Mouse (Mus musculus) c-Kit-positive CD71-positive TER-119-negative erythroid progenitor cells, embryonic 14.5 days (primary cell): Measurements from ENCODE around the gene Heatr4.
"Not testable (repeated sequence)": the region's sequence is repeated elsewhere in the genome, so short reads cannot be mapped to it uniquely, and the experiment has no call there.

Source experiments
- DNase-seq: peaks from one replicate; pipeline ENCODE4 v3.0.0-alpha.2; 2013; ENCODE audit warnings: low read depth

The Heatr4 gene

DNA sequence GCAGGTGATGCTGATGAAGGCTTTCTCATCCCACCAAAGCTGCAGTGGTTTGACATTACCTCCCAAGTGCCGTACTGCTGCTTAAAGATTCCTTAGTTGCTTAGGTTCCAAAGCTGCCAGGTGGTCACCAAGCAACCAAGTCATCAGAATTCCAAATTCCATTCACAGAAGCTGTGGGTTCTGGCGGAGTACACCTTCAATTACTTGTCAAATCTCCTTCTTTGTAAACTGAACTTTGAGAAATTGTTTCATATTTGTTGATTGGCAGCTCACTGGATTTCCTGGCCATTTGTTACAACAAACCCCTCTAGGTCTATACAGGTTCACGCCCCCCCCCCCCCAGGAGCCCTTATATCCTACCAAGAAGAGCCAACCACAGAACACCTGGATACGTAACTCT lies at the start of gene Heatr4:
TSS of gene Heatr4 (minus strand) at position 101 of the 400 bp plus-strand sequence.
- DNase-seq, result no peak

DNA sequence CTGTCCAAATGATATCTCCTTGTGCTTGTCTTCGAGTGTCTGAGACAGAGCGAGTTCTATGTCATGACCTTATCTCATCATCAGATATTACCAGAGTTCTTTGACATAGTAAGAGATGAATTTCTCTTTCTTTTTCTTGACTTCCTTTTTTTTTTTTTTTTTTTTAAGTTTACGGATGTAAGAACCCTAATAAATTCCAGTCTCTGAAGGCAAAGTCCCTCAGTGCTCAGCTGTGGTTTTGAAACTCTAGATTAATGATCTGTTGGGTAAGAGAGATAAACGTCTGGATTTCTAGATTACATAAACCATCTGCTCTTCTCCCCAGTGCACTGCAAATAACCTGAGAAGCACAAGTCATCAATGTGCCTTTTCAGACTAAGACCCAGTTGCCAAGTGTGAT lies 49.5 kb upstream of the Heatr4 start:
- no peak for DNase-seq

DNA sequence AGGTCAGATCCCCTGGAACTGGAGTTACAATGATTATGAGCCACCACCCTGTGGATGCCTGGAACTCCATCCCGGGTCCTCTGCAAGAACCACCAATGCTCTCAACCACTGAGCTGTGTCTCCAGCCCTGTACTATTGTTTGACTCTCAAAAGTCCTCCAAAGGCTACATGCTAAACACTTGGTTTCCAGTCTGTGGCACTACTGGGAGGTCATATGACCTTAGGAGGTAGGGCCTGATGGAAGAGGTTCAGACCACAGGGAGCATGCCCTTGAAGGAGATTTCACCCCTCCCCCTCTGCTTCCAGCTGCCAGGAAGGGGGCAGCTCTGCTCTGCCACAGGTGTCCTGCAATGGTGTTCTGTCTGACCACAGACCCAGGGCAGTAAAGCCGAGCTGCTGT lies 48.6 kb upstream of the Heatr4 start:
- DNase-seq, result not testable (repeated sequence)

DNA sequence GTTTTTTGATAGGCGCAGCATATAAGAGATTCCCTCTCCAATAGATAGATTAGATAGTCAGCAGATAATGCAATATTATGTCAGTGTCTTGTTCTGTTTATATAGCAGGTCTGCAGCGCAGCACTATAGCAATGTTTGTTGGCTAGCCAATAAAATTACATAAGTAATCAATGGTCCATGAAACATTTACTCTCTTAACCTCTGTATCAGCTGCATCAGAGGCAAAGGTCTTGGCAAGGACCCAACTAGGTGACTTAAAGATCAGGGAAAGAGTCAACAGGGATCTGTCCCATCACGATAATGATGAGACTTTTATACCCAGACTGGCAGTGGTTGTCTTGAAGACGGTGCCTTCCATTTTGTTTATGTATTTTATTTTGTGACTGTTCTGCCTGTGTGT lies 48.2 kb upstream of the Heatr4 start:
- DNase-seq, result no peak

DNA sequence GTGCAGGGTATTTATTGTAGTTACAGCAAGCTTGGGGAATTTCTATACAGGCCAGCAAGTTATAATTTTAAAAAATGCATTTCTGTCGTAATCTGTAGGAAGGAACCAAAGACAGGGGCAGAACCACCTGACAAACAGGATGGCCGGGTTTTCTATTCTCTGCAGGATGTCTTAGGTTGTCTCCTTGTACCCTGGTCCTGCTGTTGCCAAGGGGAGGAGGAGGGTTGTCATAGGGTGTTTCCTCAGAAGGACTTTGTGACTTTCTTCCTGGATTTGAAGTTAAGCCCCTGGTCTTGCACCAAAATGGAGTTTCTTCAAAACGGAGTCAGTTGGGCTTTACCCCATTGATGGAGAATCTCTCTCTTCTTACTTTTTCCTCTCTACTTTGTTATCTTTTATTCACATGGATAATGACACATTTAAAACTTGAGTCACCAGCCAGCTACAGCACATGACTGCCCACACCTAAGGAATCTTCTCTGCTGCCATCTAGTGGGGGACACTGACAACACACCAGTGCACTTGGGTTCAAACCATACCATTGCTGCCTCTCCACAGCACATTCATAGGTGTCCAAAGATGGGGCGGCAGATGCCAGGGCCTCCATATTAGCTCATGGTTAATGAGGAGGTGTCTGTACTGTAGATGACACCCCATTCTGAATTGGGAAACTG lies 46.1 kb upstream of the Heatr4 start:
- peak; percentile 66 for DNase-seq

DNA sequence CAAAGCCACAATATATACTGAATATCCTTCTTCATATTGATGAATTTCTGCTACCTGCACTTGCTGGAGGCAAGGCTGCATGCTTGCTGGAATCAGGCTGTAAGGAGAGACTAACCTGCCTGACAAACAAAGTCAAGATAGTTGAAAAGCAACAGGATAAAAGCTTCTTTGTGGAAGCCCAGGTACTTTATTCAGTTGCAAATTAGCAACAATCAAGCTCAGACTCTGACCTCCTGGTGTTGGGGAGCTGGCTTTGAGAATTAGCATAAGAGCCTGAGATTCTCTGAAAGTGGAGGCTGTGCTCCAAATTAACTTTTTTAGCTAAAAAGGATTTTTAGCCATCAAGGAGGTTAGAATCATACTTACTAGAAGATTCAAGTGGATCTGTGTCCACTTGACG lies 44.4 kb upstream of the Heatr4 start:
- not testable (repeated sequence) for DNase-seq

DNA sequence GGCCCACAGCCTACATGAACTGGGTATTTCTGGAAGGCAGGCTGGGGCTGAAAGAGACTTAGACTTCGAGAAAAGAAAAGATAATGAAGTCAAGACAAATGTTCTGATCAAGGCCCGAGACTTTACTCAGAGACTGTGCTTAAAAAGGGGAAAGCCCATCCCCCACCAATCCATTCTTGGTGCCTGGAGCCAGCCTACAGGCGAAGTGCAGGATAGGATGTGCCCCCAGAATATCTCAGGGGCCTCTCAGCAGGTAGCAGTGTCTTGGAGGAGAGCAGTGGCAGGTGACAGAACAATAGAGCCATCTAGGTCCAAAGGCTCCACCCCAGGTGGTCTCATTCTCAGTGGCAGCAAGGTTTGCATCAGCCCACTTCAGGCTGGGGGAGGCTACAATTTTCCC lies 43.7 kb upstream of the Heatr4 start:
- DNase-seq, result not testable (repeated sequence)

DNA sequence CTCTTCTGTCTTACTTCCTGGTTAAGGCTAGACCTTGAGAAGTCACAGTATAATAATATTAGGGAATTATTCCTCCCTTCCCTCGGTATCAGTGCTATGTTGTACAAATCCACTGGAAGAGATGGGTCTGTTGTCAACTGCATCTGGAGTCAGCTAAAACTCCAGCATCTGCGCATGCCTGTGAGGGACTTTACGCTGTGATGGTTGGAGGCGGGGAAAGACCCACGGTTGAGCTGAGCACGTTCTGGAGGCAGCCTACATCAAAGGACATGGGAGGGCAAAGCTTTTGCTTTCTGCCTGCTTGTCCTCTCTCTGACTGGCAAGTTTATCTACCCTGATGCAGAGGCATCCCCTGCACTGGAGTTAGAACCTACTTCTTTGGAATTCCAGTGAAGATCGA lies 41.2 kb upstream of the Heatr4 start:
- DNase-seq, result no peak

DNA sequence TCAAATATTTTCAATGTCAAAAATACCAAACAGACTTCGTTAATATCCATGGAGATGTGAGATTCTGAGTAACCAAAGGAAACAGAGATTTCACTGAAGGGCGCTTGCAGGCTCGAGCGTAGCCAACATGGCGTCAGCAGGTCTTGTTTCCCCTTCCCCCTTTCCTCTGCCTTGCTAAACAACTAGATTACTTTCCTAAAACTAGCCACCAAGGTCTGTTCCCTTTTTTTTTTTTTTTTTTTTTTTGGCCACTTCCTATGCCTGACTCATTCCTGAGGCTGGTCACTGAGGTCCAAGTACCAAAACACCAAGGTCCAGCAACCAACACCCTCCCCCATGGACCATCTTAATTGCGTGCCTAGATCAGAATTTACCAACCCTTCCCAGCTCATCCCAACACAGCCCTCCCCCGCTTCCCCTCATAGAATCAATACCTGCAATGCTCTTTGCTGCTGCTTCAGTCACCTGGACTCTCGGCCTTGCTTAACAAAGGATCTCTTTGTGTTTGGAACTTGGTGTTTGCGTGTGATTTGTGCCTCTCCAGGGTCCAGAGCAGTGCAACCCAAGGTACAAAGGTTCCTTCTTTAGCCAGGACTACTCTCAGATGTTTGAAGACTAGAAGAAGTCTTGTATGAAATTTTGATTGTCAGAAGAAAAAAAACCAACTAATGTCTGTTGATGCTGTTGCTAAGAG lies 38.5 kb upstream of the Heatr4 start:
- no peak for DNase-seq

DNA sequence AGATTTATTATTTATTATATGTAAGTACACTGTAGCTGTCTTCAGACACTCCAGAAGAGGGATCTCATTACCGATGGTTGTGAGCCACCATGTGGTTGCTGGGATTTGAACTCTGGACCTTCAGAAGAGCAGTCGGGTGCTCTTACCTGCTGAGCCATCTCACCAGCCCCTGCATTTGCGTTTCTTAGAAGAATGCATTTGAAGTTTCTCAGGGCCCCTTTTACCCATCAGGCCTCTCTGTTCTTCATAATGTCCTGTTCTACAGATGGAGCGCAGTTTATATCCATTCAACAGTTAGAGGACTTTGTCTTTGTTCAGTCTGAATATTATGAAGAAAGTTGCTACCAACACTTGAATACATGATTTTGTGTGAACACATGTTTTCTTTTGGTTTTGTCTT lies 37.6 kb upstream of the Heatr4 start:
- DNase-seq, result not testable (repeated sequence)

DNA sequence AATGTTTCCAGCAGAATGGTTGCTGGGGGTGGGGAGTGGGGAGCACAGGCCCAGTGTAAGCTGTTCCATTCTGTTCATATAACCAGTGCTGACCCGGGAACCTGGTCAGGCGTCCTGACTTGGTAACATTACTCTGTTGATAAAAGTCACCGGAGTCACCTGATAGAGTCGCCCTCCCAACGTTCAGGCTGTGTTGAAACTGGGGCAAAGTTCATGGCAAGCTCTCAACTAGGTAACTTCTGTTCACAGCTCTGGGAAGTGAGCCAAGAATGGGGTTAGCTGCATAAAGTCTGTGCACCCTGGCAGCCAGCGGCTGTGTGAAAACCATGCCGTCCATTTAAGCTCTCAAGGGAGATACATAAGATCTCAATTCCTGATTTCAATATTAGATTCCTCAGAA lies 35.9 kb upstream of the Heatr4 start:
- not testable (repeated sequence) for DNase-seq

DNA sequence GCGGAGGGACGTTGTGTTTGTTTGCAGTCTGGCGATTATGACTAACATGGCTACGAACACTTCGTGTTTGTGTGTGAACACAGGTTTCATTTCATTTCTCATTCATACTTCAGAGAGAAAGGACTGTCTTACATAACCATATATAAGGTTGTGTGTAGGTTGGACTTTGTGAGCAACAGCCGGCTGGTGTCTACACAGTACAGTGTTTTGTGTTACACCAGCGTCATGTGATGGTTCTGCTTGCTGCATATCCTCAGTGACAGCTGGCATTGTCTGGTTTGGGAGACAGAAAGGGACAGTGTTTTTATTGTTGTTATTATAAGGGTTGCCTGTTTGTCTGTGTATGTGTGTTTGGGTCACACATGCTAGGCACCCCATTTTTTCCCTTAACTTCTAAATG lies 29.0 kb upstream of the Heatr4 start:
- DNase-seq, result no peak

DNA sequence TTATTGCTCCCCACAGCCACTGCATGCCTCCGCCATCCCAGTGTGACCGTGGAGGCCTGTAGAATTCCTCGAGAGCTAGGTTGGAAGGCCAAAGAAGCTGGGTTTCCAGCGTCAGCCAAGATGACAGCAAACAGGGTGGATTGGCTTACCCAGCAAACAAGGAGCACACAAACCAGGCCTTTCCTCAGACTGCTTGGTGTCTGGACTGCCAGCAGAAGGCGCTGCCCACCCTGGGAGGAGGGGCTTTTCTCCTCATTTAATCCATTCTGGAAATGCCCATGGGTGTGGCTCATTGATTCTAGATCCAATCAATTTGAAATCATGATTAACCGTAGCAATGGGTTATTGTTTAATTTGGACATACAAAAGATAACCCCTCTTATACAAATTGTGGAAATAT lies 28.5 kb upstream of the Heatr4 start:
- DNase-seq, result no peak

DNA sequence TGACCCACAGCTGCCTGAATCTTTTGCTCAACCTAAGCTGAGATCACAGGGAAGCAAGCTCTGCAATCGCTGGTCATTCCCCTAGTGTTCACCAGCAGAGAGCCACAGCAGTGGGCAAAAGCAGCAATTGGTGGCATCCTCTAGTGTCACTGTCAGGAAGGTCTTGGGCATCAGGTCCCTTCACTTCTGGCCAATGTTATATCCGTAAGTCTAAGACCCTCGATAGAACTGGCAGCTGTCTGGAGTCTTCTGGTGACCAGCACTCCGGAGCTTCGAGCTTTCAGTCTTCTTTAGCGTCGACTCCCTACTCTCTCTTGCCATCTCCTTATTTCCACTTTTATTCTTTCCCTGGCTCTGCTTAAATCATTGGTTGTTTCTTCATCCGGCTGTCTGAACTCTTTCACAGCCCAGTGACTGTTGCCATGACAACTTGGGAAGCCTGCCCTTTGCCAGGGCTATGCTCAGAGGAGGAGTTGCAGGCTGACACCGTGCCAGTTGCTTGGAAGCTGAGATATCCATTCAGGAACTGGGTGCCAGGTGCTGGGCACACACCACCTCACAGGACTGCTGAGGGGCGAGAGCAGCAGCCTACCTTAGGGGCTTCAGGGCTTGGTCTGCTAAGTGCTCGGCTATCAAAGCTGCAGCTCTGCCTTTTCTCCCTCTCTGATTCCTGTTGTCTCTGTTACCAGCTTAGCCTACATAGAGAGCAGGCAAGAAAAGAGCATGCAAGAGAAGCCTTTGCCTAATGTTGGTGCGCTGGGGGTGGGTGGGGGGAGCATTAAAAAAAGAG lies 26.8 kb upstream of the Heatr4 start:
- no peak for DNase-seq

DNA sequence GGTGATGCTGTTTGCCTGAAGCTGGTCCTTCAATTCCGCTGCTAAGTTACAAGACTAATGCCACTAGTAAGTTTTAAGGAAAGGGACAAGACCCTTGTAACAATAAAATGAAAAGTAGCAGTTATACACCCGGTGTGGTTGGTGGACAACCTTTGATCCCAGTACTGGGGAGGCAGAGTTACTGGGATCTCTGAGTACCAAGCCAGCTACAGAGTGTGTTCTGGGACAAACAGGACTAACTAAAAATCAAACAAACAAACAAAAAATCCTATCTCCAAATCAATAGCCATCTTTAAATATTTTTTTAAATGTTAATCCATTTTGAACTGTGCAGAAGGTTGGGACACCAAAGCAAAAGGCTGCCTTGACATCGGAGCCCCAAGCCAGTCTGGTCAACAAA lies 25.5 kb upstream of the Heatr4 start:
- DNase-seq, result no peak

DNA sequence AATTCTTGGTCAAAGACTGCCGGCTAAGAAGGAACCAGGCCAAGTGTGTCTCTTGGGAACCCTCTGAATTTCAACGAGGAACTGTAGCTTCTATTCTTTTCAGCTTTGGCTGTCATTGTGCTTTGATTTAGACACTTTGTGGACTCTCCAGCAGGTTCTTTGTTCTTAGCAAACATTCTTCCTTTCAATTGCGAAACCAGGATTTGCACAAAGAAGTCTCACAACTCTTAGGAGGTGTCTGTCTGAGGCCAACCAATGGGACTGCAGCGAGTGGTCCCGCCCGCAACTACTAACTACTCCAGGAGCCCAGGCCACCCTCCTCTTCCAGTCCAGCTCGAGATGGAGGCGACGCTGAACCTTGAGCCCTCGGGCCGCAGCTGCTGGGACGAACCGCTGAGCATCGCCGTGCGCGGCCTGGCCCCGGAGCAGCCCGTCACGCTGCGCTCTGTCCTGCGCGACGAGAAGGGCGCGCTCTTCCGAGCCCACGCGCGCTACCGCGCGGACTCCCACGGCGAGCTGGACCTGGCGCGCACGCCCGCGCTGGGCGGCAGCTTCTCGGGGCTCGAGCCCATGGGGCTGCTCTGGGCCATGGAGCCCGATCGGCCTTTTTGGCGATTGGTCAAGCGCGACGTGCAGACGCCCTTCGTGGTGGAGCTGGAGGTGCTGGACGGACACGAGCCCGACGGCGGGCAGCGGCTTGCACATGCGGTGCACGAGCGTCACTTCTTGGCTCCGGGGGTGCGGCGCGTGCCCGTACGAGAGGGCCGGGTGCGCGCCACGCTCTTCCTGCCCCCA lies 24.7 kb upstream of the Heatr4 start, which contains the start of gene Acot1:
TSS of gene Acot1 (plus strand) at position 320 of the 795 bp plus-strand sequence.
- not testable (repeated sequence) for DNase-seq

DNA sequence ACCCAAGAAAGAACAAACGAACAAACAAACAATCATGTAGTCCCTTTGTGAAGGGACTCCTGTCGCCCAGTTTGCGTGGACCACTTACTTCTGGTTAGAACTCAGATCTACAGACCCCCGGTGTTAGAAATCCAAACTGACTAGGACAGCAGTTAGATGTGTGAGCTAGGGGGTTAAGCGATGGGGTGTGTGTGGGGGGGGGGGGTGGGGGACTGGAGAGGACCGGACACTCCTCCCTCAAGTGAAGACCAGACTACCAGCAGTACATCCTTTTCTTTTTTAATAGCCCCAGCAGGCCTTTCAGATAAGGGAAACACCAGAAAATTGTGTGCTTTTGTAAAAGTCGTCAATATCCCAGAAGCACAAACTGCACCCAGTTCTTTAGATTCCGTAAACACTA lies 24.1 kb upstream of the Heatr4 start:
- DNase-seq, result no peak

DNA sequence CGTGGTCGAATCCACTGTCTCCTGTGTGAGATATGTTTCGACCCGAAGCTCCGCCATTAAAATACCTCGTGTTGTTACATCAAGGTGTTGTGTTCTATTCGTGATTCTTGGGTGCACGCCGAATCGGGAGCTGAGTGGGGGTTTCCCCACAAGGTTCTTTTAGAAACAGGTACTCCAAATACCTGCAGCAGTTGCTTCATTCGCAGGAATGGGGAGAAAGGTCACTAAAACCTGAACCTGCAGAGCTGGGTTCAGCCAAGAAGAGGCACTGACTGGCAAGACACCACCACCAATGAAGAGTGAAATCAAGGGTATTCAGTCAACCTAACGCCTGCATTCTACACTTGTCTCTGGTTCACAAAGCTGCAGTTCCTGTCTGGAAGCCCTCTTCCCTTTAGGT lies 23.6 kb upstream of the Heatr4 start:
- DNase-seq, result no peak

DNA sequence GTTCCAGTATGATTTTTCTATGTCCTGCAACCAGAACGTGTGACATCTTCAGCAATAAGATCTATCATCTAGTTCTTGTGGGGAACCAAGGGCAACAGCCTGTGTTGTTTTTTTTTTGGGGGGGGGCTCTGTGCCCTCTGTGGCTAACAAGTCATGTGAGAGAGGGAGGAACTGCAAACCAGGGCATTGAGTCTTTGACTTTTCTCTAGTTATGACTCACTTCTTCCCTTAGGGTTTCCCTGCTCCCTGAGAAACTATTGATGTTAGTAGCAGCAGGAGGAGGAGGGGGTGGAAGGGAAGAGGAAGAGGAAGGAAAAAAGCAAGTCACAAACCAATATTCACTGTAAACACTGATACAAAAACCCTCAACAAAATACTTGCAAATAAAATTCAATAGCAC lies 19.2 kb upstream of the Heatr4 start:
- DNase-seq, result no peak

DNA sequence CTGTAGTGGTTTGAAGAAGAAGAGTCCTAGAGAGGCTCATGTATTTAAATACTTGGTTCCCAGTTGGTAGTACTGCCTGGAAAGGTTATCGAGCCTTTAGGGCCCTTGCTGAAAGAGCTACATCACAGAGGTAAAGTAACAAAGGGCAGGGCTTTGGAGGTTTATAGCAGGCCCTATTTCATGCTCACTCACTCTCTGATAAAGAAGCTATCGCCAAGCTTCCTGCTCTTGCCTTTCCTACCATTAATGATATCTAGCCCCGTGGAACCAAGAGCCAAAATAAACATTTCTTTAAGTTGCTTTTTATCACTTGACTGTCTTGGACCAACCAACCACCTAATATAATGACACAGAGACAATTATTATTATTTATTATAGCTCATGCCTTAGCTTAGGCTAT lies 15.8 kb upstream of the Heatr4 start:
- DNase-seq, result no peak

DNA sequence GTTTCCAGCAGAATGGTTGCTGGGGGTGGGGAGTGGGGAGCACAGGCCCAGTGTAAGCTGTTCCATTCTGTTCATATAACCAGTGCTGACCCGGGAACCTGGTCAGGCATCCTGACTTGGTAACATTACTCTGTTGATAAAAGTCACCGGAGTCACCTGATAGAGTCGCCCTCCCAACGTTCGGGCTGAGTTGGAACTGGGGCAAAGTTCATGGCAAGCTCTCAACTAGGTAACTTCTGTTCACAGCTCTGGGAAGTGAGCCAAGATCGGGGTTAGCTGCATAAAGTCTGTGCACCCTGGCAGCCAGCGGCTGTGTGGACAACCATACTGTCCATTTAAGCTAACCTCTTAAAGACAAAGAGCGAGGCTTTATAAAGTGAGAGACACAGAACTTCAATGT lies 14.6 kb upstream of the Heatr4 start:
- DNase-seq, result not testable (repeated sequence)
